Mouse (Mus musculus) brain, embryonic 14.5 days (tissue): ENCODE measurements around the gene Fkbp5. TPM values are rescaled to one million over a fixed set of nuclear protein-coding genes. Genes with fewer than 3 reads are reported as not detected.

ENCODE experiments used
- DNase-seq: peaks from one replicate; pipeline ENCODE4 v3.0.0-alpha.2; 2011; ENCODE audit warnings: low read depth
- CTCF ChIP-seq: fragments of 200-500 bp; IDR thresholded peaks from 2 replicates; pipeline ENCODE4 v1.5.1; 2012; ENCODE audit warnings: inconsistent platforms, mild to moderate bottlenecking, moderate library complexity, borderline replicate concordance; ENCODE audit not compliant: insufficient read depth, insufficient read length; ENCODE audit errors: extremely low read depth
- POLR2A ChIP-seq: fragments of 200-500 bp; IDR thresholded peaks from 2 replicates; pipeline ENCODE4 v1.6.1; 2012; ENCODE audit warnings: mild to moderate bottlenecking, inconsistent platforms, borderline replicate concordance; ENCODE audit not compliant: poor library complexity, insufficient read depth, insufficient read length, severe bottlenecking; ENCODE audit errors: extremely low read depth
- polyA plus RNA-seq: library from polyadenylated mRNA; depleted of rRNA; stranded (reverse); fragments of >200 nt; gene quantifications from 2 replicates; pipeline ENCODE4 v1.2.3, GENCODE M21; 2012

The Fkbp5 gene
- polyA plus RNA-seq, 1 experiment: 34.3 TPM

GRCm38 (mm10) chr17:28463701-28464443 lies 53.5 kb downstream of the Fkbp5 start:
- TF ChIP-seq POLR2A: no peak
- no peak for TF ChIP-seq CTCF
- no peak for DNase-seq

- TF ChIP-seq POLR2A: no peak
- no peak for TF ChIP-seq CTCF
- no peak for DNase-seq
Measured at GRCm38 (mm10) chr17:28460388-28460787, 56.9 kb downstream of the Fkbp5 start.

- peak; percentile 46; the same call in 1 of the 2 replicates for TF ChIP-seq CTCF
- TF ChIP-seq POLR2A: no peak
- DNase-seq: peak; percentile 18
Measured at GRCm38 (mm10) chr17:28455098-28455497, 62.2 kb downstream of the Fkbp5 start.

GRCm38 (mm10) chr17:28452889-28453288 lies 64.4 kb downstream of the Fkbp5 start:
- TF ChIP-seq POLR2A (no peak), CTCF (no peak)
- peak; percentile 25 for DNase-seq

- no peak for DNase-seq
Measured at GRCm38 (mm10) chr17:28451914-28452313, 65.4 kb downstream of the Fkbp5 start.

GRCm38 (mm10) chr17:28451487-28451886 lies 65.8 kb downstream of the Fkbp5 start:
- DNase-seq: no peak

More at GRCm38 (mm10) chr17:28451914-28452313, 65.4 kb downstream of the Fkbp5 start:
- TF ChIP-seq CTCF (no peak), POLR2A (no peak)

GRCm38 (mm10) chr17:28448225-28448624 lies 69.1 kb downstream of the Fkbp5 start:
- no peak for TF ChIP-seq CTCF
- no peak for TF ChIP-seq POLR2A
- DNase-seq: no peak

More at GRCm38 (mm10) chr17:28451487-28451886, 65.8 kb downstream of the Fkbp5 start:
- no peak for TF ChIP-seq CTCF
- no peak for TF ChIP-seq POLR2A

- no peak for DNase-seq
Measured at GRCm38 (mm10) chr17:28447789-28448188, 69.5 kb downstream of the Fkbp5 start.

GRCm38 (mm10) chr17:28446820-28447168 lies 70.5 kb downstream of the Fkbp5 start:
- TF ChIP-seq POLR2A: no peak
- TF ChIP-seq CTCF: no peak
- DNase-seq: no peak

More at GRCm38 (mm10) chr17:28447789-28448188, 69.5 kb downstream of the Fkbp5 start:
- TF ChIP-seq POLR2A (no peak), CTCF (no peak)

- DNase-seq: no peak
- TF ChIP-seq CTCF (no peak), POLR2A (no peak)
Measured at GRCm38 (mm10) chr17:28445886-28446819, 71.2 kb downstream of the Fkbp5 start.

- no peak for DNase-seq
- TF ChIP-seq CTCF (no peak), POLR2A (no peak)
Measured at GRCm38 (mm10) chr17:28442661-28443060, 74.7 kb downstream of the Fkbp5 start.
